Comparison of ENCODE assay signal across 10 mouse cellular contexts in genomic region chr17:68165171-68165825, GRCm38 (mm10).
A peak's percentile ranks its signal among the peaks of the same experiment; 100 is the strongest.
DNase-seq lines count a peak whose midpoint lies in the region; ATAC-seq and TF ChIP-seq lines count a peak whose summit lies in the region.
"Had no signal": no experiment of that assay in that cellular context is flagged by ENCODE, and none has a peak within 500 bp of the region (broad histone marks: within the 10 kb centered on the region; RNA-seq: fewer than 3 reads in every experiment).

No protein-coding gene starts in this region.

- TF ChIP-seq EP300 in heart, adult 2 months (IDR thresholded peaks at IDR 0.05; ENCODE audit: insufficient read depth, low read depth, low read length), result no peak

- intact Hi-C loops in gastrocnemius, adult 2 months (cut with DNase I), result loop anchor here (5.0 kb wide), 1 partner anchor 303 kb away; no protein-coding TSS in a partner anchor
- intact Hi-C loops in heart, adult 2 months (cut with DNase I), result loop anchor here (10.0 kb wide), 1 partner anchor 160 kb away; the partner anchor contains the start of gene Arhgap28

- H3K9ac ChIP-seq in heart, adult 2 months (ENCODE audit: low read depth, low read length), result no peak overlapping the region
- H3K9ac ChIP-seq: hindbrain, embryonic 13.5 days had no signal

- 19% methylated on average over 15 of the region's 15 CpGs for WGBS in heart, adult 2 months

- H3K27ac ChIP-seq in gastrocnemius, adult 2 months, result peak overlapping the region; percentile 48
- H3K27ac ChIP-seq in heart, adult 2 months, result no peak overlapping the region
- H3K27ac ChIP-seq: hindbrain, embryonic 13.5 days had no signal

- no peak for TF ChIP-seq CTCF in gastrocnemius, adult 2 months (IDR thresholded peaks at IDR 0.05)
- TF ChIP-seq CTCF in heart, adult 2 months (IDR thresholded peaks at IDR 0.05), result no peak

- no peaks in the 10 kb centered on the region for H3K79me2 ChIP-seq in heart, adult 2 months (replicated peaks; ENCODE audit: control insufficient read depth, insufficient read depth, low read length)

- no peak for ATAC-seq in erythroblast, adult 5-6 weeks (replicated peaks; ENCODE audit: low FRiP score, poor library complexity, severe bottlenecking)

- no peaks in the 10 kb centered on the region for H3K36me3 ChIP-seq in heart, adult 2 months (ENCODE audit: control insufficient read depth, insufficient read depth, low read length)
- H3K36me3 ChIP-seq: hindbrain, embryonic 13.5 days had no signal

- H3K27me3 ChIP-seq in heart, adult 2 months (ENCODE audit: control insufficient read depth, insufficient read depth, low read length), result no peaks in the 10 kb centered on the region
- H3K27me3 ChIP-seq: hindbrain, embryonic 13.5 days had no signal

- peak overlapping the region; percentile 45 for H3K4me3 ChIP-seq in gastrocnemius, adult 2 months
- peak overlapping the region; percentile 14; the same call in 1 of the 2 replicates for H3K4me3 ChIP-seq in heart, adult 2 months
- H3K4me3 ChIP-seq: hindbrain, embryonic 13.5 days had no signal

- peaks cover 3% of the 10 kb centered on the region; the same call in 1 of the 2 replicates for H3K4me1 ChIP-seq in heart, adult 2 months (ENCODE audit: control insufficient read depth, insufficient read depth, low read length)
- H3K4me1 ChIP-seq: hindbrain, embryonic 13.5 days had no signal

- TF ChIP-seq POLR2A in heart, adult 2 months (IDR thresholded peaks at IDR 0.05; ENCODE audit: insufficient read depth, low read depth, low read length), result no peak

- DNase-seq in gastrocnemius, adult 2 months, result no peak
- DNase-seq in gastrocnemius, adult 8-10 months (ENCODE audit: low spot score in 2 of 2), result no peak
- peak; percentile 11 for DNase-seq in MN1 (ENCODE audit: low spot score)
- DNase-seq in heart, adult 2 months, result peak; percentile 12 to 21
- peak; percentile 32 to 54 for DNase-seq in lung, adult 18-20 months
- DNase-seq in spleen, adult 18-20 months, result no peak
- no peak for DNase-seq in spleen, postnatal 36 days (ENCODE audit: low spot score in 2 of 2)
- DNase-seq: thymus, adult 2 months had no signal

Comparison
In these comparisons a context has a peak if more than half of its experiments do, and no peak if none do; other contexts are left out.
1. DNase-seq: peak in MN1 (single experiment), heart, adult 2 months (2 of 2) and lung, adult 18-20 months (2 of 2); none in gastrocnemius, adult 2 months (single experiment), gastrocnemius, adult 8-10 months (0 of 2), spleen, adult 18-20 months (0 of 2) and spleen, postnatal 36 days (0 of 2).